Mouse (Mus musculus) MEL (cell line): ENCODE data around the gene Scarb1.

Source experiments
- CTCF ChIP-seq, 3 experiments: IDR thresholded peaks in 2 of 3; conservative IDR thresholded peaks in 1 of 3; 2 replicates each; pipeline ENCODE4 v1.5.1; 2011 to 2012; ENCODE audit warnings: low read length in 3 of 3, low read depth in 2 of 3, mild to moderate bottlenecking in 2 of 3, improper control_type of control experiment in 1 of 3, inconsistent platforms in 1 of 3, mixed read lengths in 1 of 3, moderate library complexity in 1 of 3; ENCODE audit not compliant: control insufficient read depth in 1 of 3, insufficient read depth in 1 of 3, poor library complexity in 1 of 3, severe bottlenecking in 1 of 3
- E2F4 ChIP-seq: IDR thresholded peaks from 2 replicates; pipeline ENCODE4 v1.6.1; 2011; ENCODE audit warnings: low read depth, low read length, improper control_type of control experiment, borderline replicate concordance
- EP300 ChIP-seq, 2 experiments: IDR thresholded peaks; 2 replicates each; pipeline ENCODE4 v1.6.1; 2011; ENCODE audit warnings: improper control_type of control experiment in 2 of 2, low read length in 2 of 2, low read depth in 1 of 2, mild to moderate bottlenecking in 1 of 2
- ETS1 ChIP-seq: IDR thresholded peaks from 2 replicates; pipeline ENCODE4 v1.6.1; 2012; ENCODE audit warnings: low read depth, mild to moderate bottlenecking, inconsistent platforms, low read length, improper control_type of control experiment, moderate library complexity
- GABPA ChIP-seq: IDR thresholded peaks from 2 replicates; pipeline ENCODE4 v1.6.1; 2012; ENCODE audit warnings: low read depth, mild to moderate bottlenecking, inconsistent platforms, low read length, improper control_type of control experiment, moderate library complexity
- GATA1 ChIP-seq: IDR thresholded peaks from 2 replicates; pipeline ENCODE4 v1.6.1; 2011; ENCODE audit warnings: low read depth, low read length, improper control_type of control experiment
- KAT2A ChIP-seq: conservative IDR thresholded peaks from 2 replicates; pipeline ENCODE4 v1.6.1; 2012; ENCODE audit warnings: low read depth, low read length, improper control_type of control experiment, inconsistent platforms
- MAX ChIP-seq: IDR thresholded peaks from 2 replicates; pipeline ENCODE4 v1.6.1; 2011; ENCODE audit warnings: low read length, improper control_type of control experiment
- POLR2A ChIP-seq, 2 experiments: IDR thresholded peaks; 2 replicates each; pipeline ENCODE4 v1.6.1; 2011 to 2012; ENCODE audit warnings: low read length in 2 of 2, mild to moderate bottlenecking in 2 of 2, control low read depth in 1 of 2, improper control_type of control experiment in 1 of 2, low read depth in 1 of 2, moderate library complexity in 1 of 2; ENCODE audit not compliant: control insufficient read depth in 1 of 2, insufficient read depth in 1 of 2, poor library complexity in 1 of 2
- POLR2AphosphoS2 ChIP-seq: IDR thresholded peaks from 2 replicates; pipeline ENCODE4 v1.6.1; 2011; ENCODE audit warnings: low read length, improper control_type of control experiment
- TAL1 ChIP-seq: IDR thresholded peaks from 2 replicates; pipeline ENCODE4 v1.6.1; 2012; ENCODE audit warnings: mild to moderate bottlenecking, inconsistent platforms, low read length, moderate library complexity, mixed read lengths
- ZC3H11A ChIP-seq: IDR thresholded peaks from 2 replicates; pipeline ENCODE4 v1.6.1; 2012; ENCODE audit warnings: low read depth, mild to moderate bottlenecking, inconsistent platforms, low read length, improper control_type of control experiment

- TF ChIP-seq GATA1 (no peak), POLR2A (IDR thresholded peaks at IDR 0.05; ENCODE audit: control insufficient read depth in 1 of 2, insufficient read depth in 1 of 2, low read depth in 1 of 2, low read length in 2 of 2, poor library complexity in 1 of 2) (no peak), CTCF (IDR thresholded peaks at IDR 0.05 in 2 of 3, conservative IDR thresholded peaks at IDR 0.05 in 1 of 3; ENCODE audit: control insufficient read depth in 1 of 3, insufficient read depth in 1 of 3, low read depth in 2 of 3, low read length in 3 of 3, poor library complexity in 1 of 3, severe bottlenecking in 1 of 3) (no peak), GABPA (no peak), KAT2A (no peak), POLR2AphosphoS2 (no peak), ETS1 (no peak), EP300 (IDR thresholded peaks at IDR 0.05; ENCODE audit: low read depth in 1 of 2, low read length in 2 of 2) (no peak), E2F4 (no peak), ZC3H11A (no peak), TAL1 (no peak), MAX (no peak)
Observed at GRCm38 (mm10) chr5:125388358-125389092, 47.6 kb upstream of the Scarb1 start.
